Mouse (Mus musculus) hindlimb bud, embryonic 11.5 days (tissue): ENCODE measurements around the gene Zfand2b.

Experiments
- DNase-seq: peaks from one replicate; pipeline ENCODE4 v3.0.0-alpha.2; 2012; ENCODE audit warnings: low read depth, low spot score; ENCODE audit errors: extremely low spot score

Zfand2b gene

GRCm38 (mm10) chr1:75168472-75169464, at the start of gene Zfand2b:
Gene Zfand2b, plus strand, starts transcription at chr1:75168646.
- peak; percentile 70 for DNase-seq

GRCm38 (mm10) chr1:75122211-75122610, 46.2 kb upstream of the Zfand2b start:
- no peak for DNase-seq

GRCm38 (mm10) chr1:75124346-75125321, 43.8 kb upstream of the Zfand2b start, which contains the start of gene Nhej1:
Gene Nhej1, minus strand, starts transcription at chr1:75125200.
- DNase-seq: peak; percentile 94

GRCm38 (mm10) chr1:75125418-75125817, 43.0 kb upstream of the Zfand2b start:
- DNase-seq: no peak

- DNase-seq: no peak
These were observed 39.8 kb upstream of the Zfand2b start for GRCm38 (mm10) chr1:75128641-75129040.

- no peak for DNase-seq
These were observed 34.8 kb upstream of the Zfand2b start, which contains the start of gene Slc23a3 for GRCm38 (mm10) chr1:75133421-75134207. Gene Slc23a3, minus strand, starts transcription at chr1:75133890.

GRCm38 (mm10) chr1:75136293-75136692, 32.2 kb upstream of the Zfand2b start:
- no peak for DNase-seq

- no peak for DNase-seq
These were observed 31.7 kb upstream of the Zfand2b start for GRCm38 (mm10) chr1:75136730-75137129.

- DNase-seq: no peak
These were observed 30.0 kb upstream of the Zfand2b start for GRCm38 (mm10) chr1:75138448-75138847.

- no peak for DNase-seq
These were observed 27.8 kb upstream of the Zfand2b start for GRCm38 (mm10) chr1:75140601-75141190.

- no peak for DNase-seq
These were observed 26.8 kb upstream of the Zfand2b start for GRCm38 (mm10) chr1:75141486-75142190.

- DNase-seq: peak; percentile 73
These were observed 25.9 kb upstream of the Zfand2b start, which contains the start of the genes Cnppd1 and Retreg2 for GRCm38 (mm10) chr1:75142301-75143261. Gene Cnppd1, minus strand, starts transcription at chr1:75142711. Gene Retreg2, plus strand, starts transcription at chr1:75142778.

GRCm38 (mm10) chr1:75145589-75145988, 22.9 kb upstream of the Zfand2b start:
- no peak for DNase-seq

- no peak for DNase-seq
These were observed 20.9 kb upstream of the Zfand2b start for GRCm38 (mm10) chr1:75147411-75148135.

GRCm38 (mm10) chr1:75148727-75149126, 19.7 kb upstream of the Zfand2b start:
- no peak for DNase-seq

- DNase-seq: no peak
These were observed 12.6 kb upstream of the Zfand2b start for GRCm38 (mm10) chr1:75155837-75156236.

GRCm38 (mm10) chr1:75158990-75159389, 9.5 kb upstream of the Zfand2b start:
- no peak for DNase-seq
